Mouse (Mus musculus) mature B cell (primary cell): ENCODE results near the gene Phkb.

Experiments
- in situ Hi-C: fragments of 300-500 bp; cut with MboI; formaldehyde crosslinking; loops from 2 replicates; pipeline ENCODE4 v1.14.3; 2019

Phkb gene

GRCm38 (mm10) chr8:85944820-85945219, 104.1 kb downstream of the Phkb start:
- in situ Hi-C loops = no loop called here

- in situ Hi-C loops = no loop called here
Observed at GRCm38 (mm10) chr8:85958391-85958790, 117.6 kb downstream of the Phkb start.

GRCm38 (mm10) chr8:85959880-85960279, 119.1 kb downstream of the Phkb start:
- in situ Hi-C loops = no loop called here

- in situ Hi-C loops = no loop called here
Observed at GRCm38 (mm10) chr8:85977588-85978077, 136.9 kb downstream of the Phkb start.

GRCm38 (mm10) chr8:85992911-85993310, 152.2 kb downstream of the Phkb start:
- in situ Hi-C loops = no loop called here

- in situ Hi-C loops = no loop called here
Observed at GRCm38 (mm10) chr8:85993661-85994060, 152.9 kb downstream of the Phkb start.

- in situ Hi-C loops = no loop called here
Observed at GRCm38 (mm10) chr8:85995971-85996370, 155.2 kb downstream of the Phkb start.

- in situ Hi-C loops = no loop called here
Observed at GRCm38 (mm10) chr8:86006485-86006884, 165.7 kb downstream of the Phkb start.

- in situ Hi-C loops = no loop called here
Observed at GRCm38 (mm10) chr8:86016806-86017205, 176.0 kb downstream of the Phkb start.

GRCm38 (mm10) chr8:86028646-86029312, 188.0 kb downstream of the Phkb start:
- in situ Hi-C loops = no loop called here

- in situ Hi-C loops = no loop called here
Observed at GRCm38 (mm10) chr8:86029451-86029850, 188.7 kb downstream of the Phkb start.

- in situ Hi-C loops = no loop called here
Observed at GRCm38 (mm10) chr8:86034662-86035365, 194.1 kb downstream of the Phkb start.

GRCm38 (mm10) chr8:86035371-86035770, 194.6 kb downstream of the Phkb start:
- in situ Hi-C loops = no loop called here

GRCm38 (mm10) chr8:86038462-86038861, 197.7 kb downstream of the Phkb start:
- in situ Hi-C loops = no loop called here

- in situ Hi-C loops = no loop called here
Observed at GRCm38 (mm10) chr8:86042049-86042448, 201.3 kb downstream of the Phkb start.

GRCm38 (mm10) chr8:86050882-86051281, 210.1 kb downstream of the Phkb start:
- in situ Hi-C loops = no loop called here

GRCm38 (mm10) chr8:86052003-86052402, 211.2 kb downstream of the Phkb start:
- in situ Hi-C loops = no loop called here

GRCm38 (mm10) chr8:86058618-86059017, 217.9 kb downstream of the Phkb start:
- in situ Hi-C loops = no loop called here

- in situ Hi-C loops = no loop called here
Observed at GRCm38 (mm10) chr8:86059130-86059529, 218.4 kb downstream of the Phkb start.

- in situ Hi-C loops = no loop called here
Observed at GRCm38 (mm10) chr8:86063411-86063810, 222.7 kb downstream of the Phkb start.

GRCm38 (mm10) chr8:86079433-86079832, 238.7 kb downstream of the Phkb start:
- in situ Hi-C loops = no loop called here

GRCm38 (mm10) chr8:86083346-86083745, 242.6 kb downstream of the Phkb start:
- in situ Hi-C loops = no loop called here

GRCm38 (mm10) chr8:86086791-86087190, 246.0 kb downstream of the Phkb start:
- in situ Hi-C loops = no loop called here
